Mouse (Mus musculus) intestine, embryonic 16.5 days (tissue): ENCODE results near the gene Ednrb. TPM values are rescaled to one million over a fixed set of nuclear protein-coding genes. Genes with fewer than 3 reads are reported as not detected.

Experiments
- ATAC-seq: fragments of 200-750 bp; cut with Nextera tagmentation; 2 replicates; pipeline ENCODE4 v1.8.0; 2017; ENCODE audit warnings: moderate TSS enrichment, moderate library complexity
- H3K27ac ChIP-seq: fragments of 300-500 bp; sonication (generic); 2 replicates; pipeline ENCODE4 v1.5.1; 2014; ENCODE audit warnings: mild to moderate bottlenecking, low read length
- H3K27me3 ChIP-seq: fragments of 300-500 bp; sonication (generic); replicated peaks from 2 replicates; pipeline ENCODE4 v1.6.1; 2014; ENCODE audit warnings: low read length, control low read depth, mixed read lengths; ENCODE audit not compliant: control insufficient read depth, insufficient read depth
- H3K36me3 ChIP-seq: fragments of 300-500 bp; sonication (generic); 2 replicates; pipeline ENCODE4 v1.6.1; 2014; ENCODE audit warnings: low read length, control low read depth; ENCODE audit not compliant: control insufficient read depth, insufficient read depth
- H3K4me1 ChIP-seq: fragments of 300-500 bp; sonication (generic); 2 replicates; pipeline ENCODE4 v1.6.1; 2014; ENCODE audit warnings: low read length, control low read depth, mixed read lengths; ENCODE audit not compliant: control insufficient read depth, insufficient read depth
- H3K4me2 ChIP-seq: fragments of 300-500 bp; sonication (generic); 2 replicates; pipeline ENCODE4 v1.6.1; 2014; ENCODE audit warnings: low read depth, low read length, control low read depth
- H3K4me3 ChIP-seq: fragments of 300-500 bp; sonication (generic); 2 replicates; pipeline ENCODE4 v1.5.1; 2014; ENCODE audit warnings: mild to moderate bottlenecking, low read length
- H3K9ac ChIP-seq: fragments of 300-500 bp; sonication (generic); 2 replicates; pipeline ENCODE4 v1.6.1; 2014; ENCODE audit warnings: low read depth, low read length
- H3K9me3 ChIP-seq: fragments of 300-500 bp; sonication (generic); 2 replicates; pipeline ENCODE4 v1.6.1; 2016; ENCODE audit warnings: low read length, control low read depth; ENCODE audit not compliant: control insufficient read depth
- WGBS: fragments of 180-500 bp; shearing (Covaris S2); extraction: QIAGEN DNeasy Blood & Tissue Kit; methylation state at CpG from one replicate; pipeline ENCODE4 v1.1.7; 2014; 5-methylcytosine and 5-hydroxymethylcytosine counted together
- polyA plus RNA-seq: library from polyadenylated mRNA; unstranded; fragments of >200 nt; fragmentation: Nextera tagmentation; extraction: Ambion mirVana; gene quantifications from 2 replicates; pipeline ENCODE4 v1.2.1, GENCODE M21; 2015

The Ednrb gene
- 125 and 133 TPM in 2 replicates for polyA plus RNA-seq

DNA sequence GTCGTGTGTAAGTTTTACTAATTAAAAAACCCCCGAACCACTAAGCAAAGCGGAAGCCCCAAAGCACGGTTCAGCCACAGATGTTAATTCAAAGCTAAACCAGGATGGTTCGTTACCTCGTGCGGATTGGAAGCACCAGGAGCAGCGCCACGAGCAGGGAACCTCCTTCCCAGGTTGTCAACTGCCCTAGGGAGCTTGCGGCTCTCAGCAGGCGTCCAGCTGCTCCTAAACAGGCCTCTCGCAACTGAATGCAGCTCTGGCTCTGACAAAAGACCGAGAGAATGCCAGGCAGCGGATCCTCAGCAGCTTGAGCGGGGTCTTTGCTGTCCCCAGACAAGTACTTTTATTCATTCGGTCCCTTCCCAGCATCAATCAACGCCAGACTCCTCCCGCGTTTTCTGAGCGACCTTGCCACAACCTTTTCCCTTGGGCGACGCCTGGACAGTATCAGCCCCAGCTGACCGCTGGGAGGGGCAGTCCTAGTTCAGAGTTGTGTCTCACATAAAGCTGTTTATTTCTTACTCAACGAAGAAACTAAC lies at the start of gene Ednrb:
TSS of gene Ednrb (minus strand) at position 392 of the 539 bp plus-strand sequence.
- peak within 1 kb of the TSS; percentile 80 for H3K4me2 ChIP-seq
- peak within 1 kb of the TSS; percentile 82 for H3K27ac ChIP-seq
- peak within 1 kb of the TSS; percentile 72 for H3K9ac ChIP-seq
- peak within 1 kb of the TSS; percentile 57 for H3K4me3 ChIP-seq
- WGBS = 2% methylated on average over 24 of the region's 24 CpGs
- peak; percentile 69 for ATAC-seq
- H3K4me1 ChIP-seq = peaks cover 6% of the 10 kb centered on the region; the same call in 1 of the 2 replicates
- H3K27me3 ChIP-seq = peaks cover 6% of the 10 kb centered on the region; the same call in 1 of the 2 replicates
- no peaks in the 10 kb centered on the region for H3K36me3 ChIP-seq
- H3K9me3 ChIP-seq = no peaks in the 10 kb centered on the region

- Histone ChIP-seq H3K36me3 (no peaks in the 10 kb centered on the region), H3K9ac (no peak overlapping the region), H3K27me3 (no peaks in the 10 kb centered on the region), H3K4me2 (no peak overlapping the region), H3K9me3 (no peaks in the 10 kb centered on the region), H3K4me1 (no peaks in the 10 kb centered on the region), H3K4me3 (no peak overlapping the region), H3K27ac (no peak overlapping the region)
- ATAC-seq = no peak
- WGBS = 60% methylated on average over 8 of the region's 8 CpGs
Measured at GRCm38 (mm10) chr14:103892411-103892938, 48.3 kb upstream of the Ednrb start.

DNA sequence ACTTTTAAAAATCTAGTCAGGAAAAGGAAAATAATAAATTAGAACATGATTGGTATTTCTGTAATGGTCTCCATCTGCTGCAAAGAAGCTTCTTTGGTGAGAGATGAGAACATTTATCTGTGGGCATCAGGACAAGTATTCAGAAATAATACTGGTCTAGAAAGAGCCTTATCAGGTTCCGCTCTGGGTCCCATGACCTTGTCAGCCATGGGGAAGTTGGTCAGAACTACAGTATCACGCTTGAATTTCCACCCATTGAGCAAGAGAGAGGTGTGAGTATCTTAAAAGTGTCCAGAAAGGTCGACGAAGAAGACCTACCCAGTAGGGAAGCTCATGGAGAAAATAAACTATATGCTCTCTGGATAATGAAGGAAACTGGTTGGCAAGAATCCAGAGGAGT lies 46.6 kb upstream of the Ednrb start:
- Histone ChIP-seq H3K36me3 (no peaks in the 10 kb centered on the region), H3K4me3 (no peak overlapping the region), H3K9ac (no peak overlapping the region), H3K4me1 (no peaks in the 10 kb centered on the region), H3K27me3 (no peaks in the 10 kb centered on the region), H3K4me2 (no peak overlapping the region), H3K27ac (no peak overlapping the region), H3K9me3 (no peaks in the 10 kb centered on the region)
- ATAC-seq = no peak
- WGBS = 82% methylated on average over 4 of the region's 4 CpGs

DNA sequence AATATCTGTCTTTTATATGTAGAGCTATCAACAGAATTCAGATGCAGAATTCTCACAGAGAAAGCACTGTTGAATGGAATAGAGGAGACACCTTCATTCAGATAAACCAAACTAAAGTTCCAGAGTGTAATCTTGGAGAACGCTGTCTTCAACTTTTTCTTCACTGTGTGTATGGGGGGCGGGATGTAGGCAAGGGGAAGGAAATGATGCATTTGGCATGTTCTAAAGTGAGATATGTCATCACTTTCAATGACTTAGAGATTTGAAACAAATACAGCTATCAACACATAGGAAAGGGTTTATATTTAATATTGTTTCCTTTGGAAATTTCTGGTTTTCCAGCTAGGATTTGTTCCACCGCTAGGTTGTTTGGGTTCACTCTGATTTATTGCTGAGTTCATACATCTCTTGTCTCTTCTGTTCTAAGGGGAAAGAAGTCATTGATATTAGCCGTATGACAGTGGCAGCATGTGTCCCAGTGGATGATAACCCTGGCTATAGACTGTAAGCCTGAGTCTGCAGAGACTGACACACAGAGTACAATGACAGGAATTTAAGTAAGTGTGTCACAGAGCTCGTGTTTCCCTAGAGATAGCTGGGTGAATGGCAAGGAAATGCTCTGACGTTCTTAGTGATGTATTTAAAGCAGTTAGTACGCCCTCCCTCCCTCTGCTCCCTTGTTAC lies 40.8 kb upstream of the Ednrb start:
- no peak overlapping the region for H3K4me2 ChIP-seq
- no peaks in the 10 kb centered on the region for H3K4me1 ChIP-seq
- ATAC-seq = no peak
- H3K27ac ChIP-seq = no peak overlapping the region
- no peaks in the 10 kb centered on the region for H3K27me3 ChIP-seq
- H3K36me3 ChIP-seq = no peaks in the 10 kb centered on the region
- no peak overlapping the region for H3K9ac ChIP-seq
- no peaks in the 10 kb centered on the region for H3K9me3 ChIP-seq
- no peak overlapping the region for H3K4me3 ChIP-seq
- 71% methylated on average over 7 of the region's 7 CpGs for WGBS

GRCm38 (mm10) chr14:103882943-103883342 lies 38.7 kb upstream of the Ednrb start:
- Histone ChIP-seq H3K4me1 (no peaks in the 10 kb centered on the region), H3K36me3 (no peaks in the 10 kb centered on the region), H3K9ac (no peak overlapping the region), H3K4me3 (no peak overlapping the region), H3K9me3 (no peaks in the 10 kb centered on the region), H3K4me2 (no peak overlapping the region), H3K27ac (no peak overlapping the region), H3K27me3 (no peaks in the 10 kb centered on the region)
- 54% methylated on average over 3 of the region's 3 CpGs for WGBS
- no peak for ATAC-seq

DNA sequence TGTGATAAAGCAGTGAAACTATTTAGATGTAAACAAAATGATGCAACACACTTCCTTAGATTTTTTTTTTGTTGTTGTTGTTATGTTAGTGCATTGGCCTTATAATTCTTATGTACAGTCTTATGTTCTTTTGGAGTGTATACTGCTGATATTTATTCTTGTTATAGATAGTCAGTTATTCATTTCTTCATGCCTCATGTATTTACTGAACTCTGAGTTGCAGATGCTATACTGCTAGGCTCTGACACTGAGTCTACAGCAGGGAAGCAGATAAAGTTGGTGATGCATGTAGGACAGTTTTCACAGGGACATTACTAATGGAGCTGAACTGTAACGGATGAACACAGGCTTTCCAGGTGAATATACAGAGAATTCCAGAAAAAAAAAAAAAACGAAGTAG lies 32.9 kb upstream of the Ednrb start:
- H3K9me3 ChIP-seq = no peaks in the 10 kb centered on the region
- no peak overlapping the region for H3K4me2 ChIP-seq
- WGBS = 85% methylated on average over 2 of the region's 2 CpGs
- ATAC-seq = no peak
- no peaks in the 10 kb centered on the region for H3K27me3 ChIP-seq
- H3K4me3 ChIP-seq = no peak overlapping the region
- no peaks in the 10 kb centered on the region for H3K36me3 ChIP-seq
- no peaks in the 10 kb centered on the region for H3K4me1 ChIP-seq
- no peak overlapping the region for H3K9ac ChIP-seq
- no peak overlapping the region for H3K27ac ChIP-seq

- Histone ChIP-seq H3K9me3 (no peaks in the 10 kb centered on the region), H3K4me2 (no peak overlapping the region), H3K27me3 (no peaks in the 10 kb centered on the region), H3K4me3 (no peak overlapping the region), H3K27ac (no peak overlapping the region), H3K9ac (no peak overlapping the region), H3K36me3 (no peaks in the 10 kb centered on the region), H3K4me1 (no peaks in the 10 kb centered on the region)
- ATAC-seq = no peak
- 78% methylated on average over 3 of the region's 3 CpGs for WGBS
Measured at GRCm38 (mm10) chr14:103876598-103876997, 32.4 kb upstream of the Ednrb start.

GRCm38 (mm10) chr14:103866636-103867035 lies 22.4 kb upstream of the Ednrb start:
- Histone ChIP-seq H3K36me3 (no peaks in the 10 kb centered on the region), H3K4me2 (no peak overlapping the region), H3K9ac (no peak overlapping the region), H3K4me1 (no peaks in the 10 kb centered on the region), H3K4me3 (no peak overlapping the region), H3K9me3 (no peaks in the 10 kb centered on the region), H3K27me3 (no peaks in the 10 kb centered on the region), H3K27ac (no peak overlapping the region)
- no peak for ATAC-seq
- WGBS = 66% methylated on average over 2 of the region's 2 CpGs

DNA sequence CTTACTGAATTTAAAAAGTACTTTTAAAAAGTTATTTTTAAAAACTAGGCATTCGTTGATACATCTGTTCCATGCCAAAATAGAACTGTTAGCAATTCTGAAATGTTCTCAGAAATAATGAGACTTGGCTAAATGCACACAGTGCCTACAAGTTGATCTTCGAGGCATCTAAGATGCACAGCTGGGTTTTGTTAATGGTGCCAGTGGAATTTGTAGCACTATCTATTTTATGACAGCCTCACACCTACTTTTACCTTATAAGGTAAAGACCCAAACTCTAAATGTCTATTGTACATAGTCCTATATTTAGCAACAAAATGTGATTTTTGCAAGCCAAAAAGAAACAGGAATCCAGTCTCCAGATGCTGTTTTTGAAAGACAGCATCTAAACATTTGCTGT lies 21.0 kb upstream of the Ednrb start:
- H3K4me1 ChIP-seq = no peaks in the 10 kb centered on the region
- no peaks in the 10 kb centered on the region for H3K27me3 ChIP-seq
- no peak overlapping the region for H3K9ac ChIP-seq
- no peak overlapping the region for H3K4me3 ChIP-seq
- ATAC-seq = no peak
- no peak overlapping the region for H3K4me2 ChIP-seq
- H3K9me3 ChIP-seq = no peaks in the 10 kb centered on the region
- H3K27ac ChIP-seq = no peak overlapping the region
- no peaks in the 10 kb centered on the region for H3K36me3 ChIP-seq
- WGBS = 39% methylated on average over 2 of the region's 2 CpGs
